Mouse (Mus musculus) kidney, adult 2 months (tissue): ENCODE data around the gene Mau2. TPM values are rescaled to one million over a fixed set of nuclear protein-coding genes. Genes with fewer than 3 reads are reported as not detected.
"Not testable (repeated sequence)": the region's sequence is repeated elsewhere in the genome, so short reads cannot be mapped to it uniquely, and the experiment has no call there.

Experiments used
- DNase-seq: peaks from one replicate; pipeline ENCODE4 v3.0.0; 2021
- H3K27ac ChIP-seq: fragments of 200-500 bp; 2 replicates; pipeline ENCODE4 v1.5.1; 2012; ENCODE audit warnings: low read depth, low read length, control low read depth, inconsistent platforms; ENCODE audit not compliant: insufficient read depth
- H3K27me3 ChIP-seq: fragments of 200-500 bp; replicated peaks from 2 replicates; pipeline ENCODE4 v1.6.1; 2012; ENCODE audit warnings: mild to moderate bottlenecking, moderate library complexity, low read length, inconsistent platforms; ENCODE audit not compliant: control insufficient read depth, insufficient read depth
- H3K36me3 ChIP-seq: fragments of 200-500 bp; 2 replicates; pipeline ENCODE4 v1.6.1; 2012; ENCODE audit warnings: mild to moderate bottlenecking, moderate library complexity, low read length, inconsistent platforms; ENCODE audit not compliant: control insufficient read depth, insufficient read depth
- H3K4me1 ChIP-seq: fragments of 200-500 bp; 2 replicates; pipeline ENCODE4 v1.6.1; 2011; ENCODE audit warnings: low read length; ENCODE audit not compliant: control insufficient read depth, insufficient read depth
- H3K4me3 ChIP-seq: fragments of 200-500 bp; 2 replicates; pipeline ENCODE4 v1.5.1; 2011; ENCODE audit warnings: mild to moderate bottlenecking, low read depth, low read length, control low read depth; ENCODE audit not compliant: insufficient read depth
- CTCF ChIP-seq: fragments of 200-500 bp; conservative IDR thresholded peaks from 2 replicates; pipeline ENCODE4 v1.5.1; 2011; ENCODE audit warnings: low read depth, mild to moderate bottlenecking, control low read depth, low read length, moderate library complexity, mixed read lengths; ENCODE audit not compliant: insufficient read depth, insufficient read length
- POLR2A ChIP-seq: fragments of 200-500 bp; IDR thresholded peaks from one replicate; pipeline ENCODE4 v1.6.1; 2011; ENCODE audit warnings: low read depth, low read length, control low read depth
- WGBS: fragments of 180-500 bp; shearing (Covaris S2); methylation state at CpG from one replicate; pipeline ENCODE4 v1.1.7; 2018; 5-methylcytosine and 5-hydroxymethylcytosine counted together
- polyA plus RNA-seq: library from polyadenylated mRNA; depleted of rRNA; stranded (reverse); fragments of >200 nt; gene quantifications from 2 replicates; pipeline ENCODE4 v1.2.3, GENCODE M21; 2012

The Mau2 gene
- polyA plus RNA-seq, 1 experiment, result 47.1 TPM

DNA sequence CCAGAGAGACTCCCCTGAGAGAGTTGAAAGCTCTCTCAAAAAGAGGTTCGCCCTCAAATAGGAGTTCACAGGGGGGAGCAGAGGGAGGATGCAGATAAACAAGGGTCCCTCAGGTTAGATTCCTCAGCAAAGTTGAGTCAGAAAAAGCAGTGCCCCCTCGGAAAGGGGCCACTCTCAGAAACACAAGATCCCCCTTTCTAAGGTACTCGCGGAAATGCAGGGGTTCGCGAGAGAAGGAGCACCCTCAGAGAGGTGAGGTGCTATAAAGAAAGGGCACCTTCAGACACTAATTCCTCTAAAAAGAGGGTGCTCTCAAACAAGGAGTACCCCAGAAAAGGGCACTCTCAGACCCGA, 47.1 kb downstream of the Mau2 start:
- no peaks in the 10 kb centered on the region for H3K36me3 ChIP-seq
- peaks cover 15% of the 10 kb centered on the region; the same call in 1 of the 2 replicates for H3K4me1 ChIP-seq
- DNase-seq, result no peak
- peak overlapping the region; percentile 64 for H3K27ac ChIP-seq
- TF ChIP-seq POLR2A (no peak), CTCF (no peak)
- whole genome bisulfite sequencing, result 2% methylated on average over 7 of the region's 7 CpGs
- H3K27me3 ChIP-seq, result no peaks in the 10 kb centered on the region
- peak overlapping the region; percentile 81 for H3K4me3 ChIP-seq

DNA sequence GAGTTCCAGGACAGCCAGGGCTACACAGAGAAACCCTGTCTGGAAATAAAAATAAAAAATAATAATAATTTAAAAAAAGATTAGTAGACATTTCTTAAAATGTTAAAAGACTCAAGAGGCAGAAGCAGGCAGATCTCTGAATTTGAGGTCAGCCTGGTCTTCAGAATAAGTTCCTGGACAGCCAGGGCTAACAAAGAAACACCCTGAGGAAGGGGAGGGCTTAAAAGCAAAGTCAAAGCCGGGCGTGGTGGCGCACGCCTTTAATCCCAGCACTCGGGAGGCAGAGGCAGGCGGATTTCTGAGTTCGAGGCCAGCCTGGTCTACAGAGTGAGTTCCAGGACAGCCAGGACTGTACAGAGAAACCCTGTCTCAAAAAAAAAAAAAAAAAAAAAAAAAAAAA, 53.6 kb downstream of the Mau2 start:
- H3K36me3 ChIP-seq, H3K27me3 ChIP-seq, H3K4me3 ChIP-seq, H3K27ac ChIP-seq, DNase-seq, H3K4me1 ChIP-seq: not testable (repeated sequence)
- WGBS, result 94% methylated on average over 7 of the region's 7 CpGs

DNA sequence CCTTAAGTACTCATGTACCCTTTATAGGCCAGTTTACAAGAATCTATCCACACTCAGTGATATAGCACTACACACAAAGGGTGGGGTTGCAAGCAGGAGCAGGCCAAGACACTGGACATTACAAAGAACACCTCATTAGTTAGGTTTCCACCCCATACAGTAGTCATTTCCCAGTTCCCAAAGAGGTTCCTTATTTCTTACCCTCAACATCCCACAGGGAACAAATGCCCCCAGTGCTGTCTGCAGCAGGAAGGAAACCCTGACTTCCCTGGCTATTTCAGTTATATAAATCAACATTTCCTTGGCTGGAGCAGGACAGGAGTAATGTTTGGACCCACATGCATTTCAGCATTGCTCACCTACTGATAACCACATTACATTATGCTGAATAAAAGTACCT, 54.8 kb downstream of the Mau2 start:
- Histone ChIP-seq H3K27me3 (no peaks in the 10 kb centered on the region), H3K4me3 (no peak overlapping the region), H3K27ac (peak overlapping the region; percentile 60), H3K36me3 (no peaks in the 10 kb centered on the region), H3K4me1 (peaks cover 3% of the 10 kb centered on the region)
- no peak for DNase-seq
- no peak for TF ChIP-seq POLR2A

DNA sequence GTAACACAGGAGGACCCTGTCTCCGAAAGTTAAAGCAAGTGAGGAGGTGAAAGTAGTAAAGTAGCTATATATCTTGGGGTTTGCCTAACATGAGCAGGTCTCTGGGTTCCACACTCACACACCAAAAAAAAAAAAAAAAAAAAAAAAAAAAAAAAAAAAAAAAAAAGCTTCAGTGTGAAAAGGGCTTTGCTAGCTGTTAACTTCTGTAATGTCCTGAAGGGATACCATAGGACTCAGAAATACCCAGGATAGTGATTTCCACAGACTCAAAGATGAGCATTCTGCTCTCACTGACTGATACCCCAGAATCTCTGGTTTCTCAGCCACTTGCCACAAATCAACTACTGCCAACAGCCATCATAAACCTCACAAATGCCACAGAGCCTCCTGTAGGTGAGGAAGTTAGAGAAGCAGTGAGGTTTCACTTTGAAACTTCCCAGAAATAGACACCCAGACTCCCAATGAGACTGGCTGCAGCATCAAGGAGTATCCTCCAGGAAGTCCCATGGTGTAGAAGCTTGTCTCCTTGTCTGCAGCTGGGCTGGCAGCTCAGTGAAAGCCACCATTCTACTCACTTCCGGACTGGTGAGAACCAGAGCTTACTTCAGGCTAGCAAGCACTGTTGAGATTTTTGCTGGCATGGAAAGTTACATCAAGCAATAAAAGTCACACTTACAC, 57.5 kb downstream of the Mau2 start:
- peaks cover 3% of the 10 kb centered on the region; the same call in 1 of the 2 replicates for H3K4me1 ChIP-seq
- H3K36me3 ChIP-seq, result no peaks in the 10 kb centered on the region
- no peak for DNase-seq
- TF ChIP-seq POLR2A, result no peak
- no peak overlapping the region for H3K4me3 ChIP-seq
- no peaks in the 10 kb centered on the region for H3K27me3 ChIP-seq
- no peak overlapping the region for H3K27ac ChIP-seq
- WGBS, result 73% methylated on average over 2 of the region's 2 CpGs

DNA sequence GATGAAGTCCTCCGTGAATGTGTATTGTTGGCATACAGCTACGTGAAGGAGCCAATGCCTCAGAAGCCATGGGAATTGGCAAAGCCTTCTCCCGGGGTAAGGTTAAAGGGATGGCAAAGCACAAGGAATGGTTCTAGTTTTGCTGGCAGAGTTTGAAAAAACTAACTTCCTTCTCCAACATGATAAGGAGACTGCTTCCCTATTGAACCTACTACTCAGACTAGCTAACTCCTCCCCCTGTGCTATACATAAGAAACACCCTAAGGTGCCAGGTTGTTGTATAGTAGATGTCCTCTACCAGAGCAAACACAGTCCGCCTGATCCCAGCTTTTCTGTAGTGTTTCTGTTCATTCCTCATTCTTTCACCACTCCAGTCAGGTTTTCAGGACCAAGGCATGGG, 64.1 kb downstream of the Mau2 start:
- Histone ChIP-seq H3K36me3 (no peaks in the 10 kb centered on the region), H3K27ac (no peak overlapping the region), H3K4me1 (peaks cover 8% of the 10 kb centered on the region; the same call in 1 of the 2 replicates), H3K27me3 (no peaks in the 10 kb centered on the region), H3K4me3 (no peak overlapping the region)
- TF ChIP-seq CTCF (no peak), POLR2A (no peak)
- WGBS, result 89% methylated on average over 4 of the region's 4 CpGs
- DNase-seq, result no peak

DNA sequence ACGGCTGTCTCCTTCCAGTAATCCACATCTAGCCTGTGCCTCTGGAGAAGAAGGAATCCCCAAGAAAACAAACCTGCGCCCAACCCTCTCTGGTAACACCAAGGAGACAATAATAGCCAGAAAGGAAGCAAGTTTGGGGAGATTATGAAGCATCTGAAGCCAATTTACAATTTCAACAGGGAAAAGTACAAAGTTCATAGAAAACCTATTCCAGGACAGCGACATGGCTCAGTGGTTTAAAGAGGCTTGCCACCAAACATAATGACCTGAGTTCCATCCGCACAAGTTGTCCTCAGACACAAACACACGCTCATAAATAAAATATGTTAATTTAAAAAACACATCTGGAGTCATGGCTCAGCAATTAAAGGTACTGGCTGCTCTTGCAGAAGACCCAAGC, 67.7 kb downstream of the Mau2 start:
- WGBS, result 26% methylated on average over 5 of the region's 5 CpGs
- peak; percentile 65 for DNase-seq

DNA sequence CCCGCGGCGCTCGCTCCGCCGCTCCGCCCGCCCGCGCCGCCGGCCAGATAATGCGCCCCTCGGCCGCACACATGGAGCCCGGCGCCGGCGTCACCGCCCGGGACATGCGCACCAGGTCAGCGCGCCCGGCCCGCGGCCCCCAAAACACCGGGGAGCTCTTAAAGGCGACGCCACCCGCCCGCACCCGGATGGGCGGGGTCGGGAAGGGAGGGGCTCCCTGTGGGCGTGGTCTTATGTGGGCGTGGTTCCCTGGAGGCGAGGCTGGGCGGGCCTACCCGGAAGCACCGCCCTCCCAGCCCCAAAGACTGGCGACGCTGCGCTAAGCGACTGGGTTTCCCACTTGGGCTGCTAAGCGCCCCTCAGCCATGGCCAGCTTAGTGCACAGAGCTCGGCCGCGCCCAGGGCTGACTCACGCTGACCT, 68.3 kb downstream of the Mau2 start:
- Histone ChIP-seq H3K36me3 (no peaks in the 10 kb centered on the region), H3K27me3 (no peaks in the 10 kb centered on the region)

More for the DNA sequence above, 67.7 kb downstream of the Mau2 start:
- H3K36me3 ChIP-seq, result no peaks in the 10 kb centered on the region
- H3K27me3 ChIP-seq, result no peaks in the 10 kb centered on the region
- no peak for TF ChIP-seq CTCF
- H3K4me3 ChIP-seq, result peak overlapping the region; percentile 80
- H3K4me1 ChIP-seq, result peaks cover 36% of the 10 kb centered on the region
- peak overlapping the region; percentile 88 for H3K27ac ChIP-seq

More for the DNA sequence above, 68.3 kb downstream of the Mau2 start:
- DNase-seq, result peak; percentile 97
- H3K4me1 ChIP-seq, result peaks cover 41% of the 10 kb centered on the region
- under 1% methylated on average over 50 of the region's 50 CpGs for WGBS
- H3K27ac ChIP-seq, result peak overlapping the region; percentile 88
- peak; percentile 51 for TF ChIP-seq POLR2A
- no peak for TF ChIP-seq CTCF
- H3K4me3 ChIP-seq, result peak overlapping the region; percentile 80
